Mouse (Mus musculus) layer of hippocampus, postnatal 14 days (tissue): ENCODE results near the gene Exosc2. TPM values are rescaled to one million over a fixed set of nuclear protein-coding genes. Genes with fewer than 3 reads are reported as not detected.

Experiments
- DNase-seq, 2 experiments: peaks; one replicate each; pipeline ENCODE4 v3.0.0; 2021 to 2022; ENCODE audit warnings: low spot score in 2 of 2, mixed read lengths in 1 of 2
- long read RNA-seq, 2 experiments: library from polyadenylated mRNA; stranded (forward); transcript quantifications; one replicate each; pipeline ENCODE4 v2.0.0; 2021
- total RNA-seq, 2 experiments: library from RNA; stranded (reverse); gene quantifications; 2 replicates each; pipeline ENCODE4 v1.2.3; 2021

Exosc2 gene
- total RNA-seq = 10 to 100 TPM; 17.9 TPM
- long read RNA-seq, experiment 1, transcript Exosc2-201 (9 exons, 1,686 nt) = major isoform, 13 of 14 reads
- long read RNA-seq, experiment 1, partial matches to known transcripts = 0 of 14 reads
- long read RNA-seq, experiment 1, other reads (novel, unspliced or antisense) = 0 of 14 reads
- long read RNA-seq, experiment 2, transcript Exosc2-201 (9 exons, 1,686 nt) = major isoform, 19 of 21 reads
- long read RNA-seq, experiment 2, partial matches to known transcripts = 0 of 21 reads
- long read RNA-seq, experiment 2, other reads (novel, unspliced or antisense) = 2 of 21 reads

DNA sequence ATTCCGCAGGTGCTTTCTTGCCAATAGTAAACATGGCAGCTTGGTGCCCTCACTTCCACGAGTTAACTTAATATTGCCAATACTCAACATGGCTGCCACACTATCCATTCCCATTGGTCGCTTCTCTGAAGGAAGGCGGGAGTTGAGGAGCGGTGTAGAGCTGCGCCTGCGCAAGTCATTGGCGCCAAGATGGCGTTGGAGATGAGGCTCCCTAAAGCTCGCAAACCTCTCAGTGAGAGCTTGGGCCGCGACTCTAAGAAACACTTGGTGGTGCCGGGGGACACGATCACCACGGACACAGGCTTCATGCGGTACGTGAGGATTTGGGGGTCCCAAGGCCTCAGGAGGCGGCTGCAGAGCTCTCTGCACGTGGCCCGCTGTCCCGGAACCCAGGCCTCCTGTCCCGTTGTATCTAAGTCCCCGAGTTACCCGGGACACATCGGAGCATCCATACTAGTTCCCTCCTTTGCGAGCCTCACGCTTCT, at the start of gene Exosc2:
Gene Exosc2 (plus strand): TSS at position 165 of the 485 bp plus-strand sequence.
- peak; percentile 90 to 96 for DNase-seq

DNA sequence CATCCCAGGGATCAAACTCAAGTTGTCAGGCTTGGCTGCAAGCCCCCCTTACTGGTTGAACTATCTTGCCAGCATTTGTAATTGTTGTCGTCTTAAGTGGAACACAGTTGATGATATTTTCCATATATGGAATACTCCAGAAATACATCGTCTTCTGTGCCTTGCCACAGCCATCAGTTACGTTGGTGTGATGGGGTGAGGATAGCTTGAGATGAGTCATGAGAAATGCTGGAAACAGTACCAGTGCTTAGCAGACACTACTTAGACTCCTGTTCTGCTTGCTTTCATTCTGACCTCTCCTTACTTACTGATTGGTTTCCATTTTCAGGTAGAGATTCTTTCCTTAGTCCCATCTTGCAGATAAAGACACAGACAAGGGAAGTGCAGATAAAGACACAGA, 37.0 kb upstream of the Exosc2 start:
- DNase-seq = no peak

DNA sequence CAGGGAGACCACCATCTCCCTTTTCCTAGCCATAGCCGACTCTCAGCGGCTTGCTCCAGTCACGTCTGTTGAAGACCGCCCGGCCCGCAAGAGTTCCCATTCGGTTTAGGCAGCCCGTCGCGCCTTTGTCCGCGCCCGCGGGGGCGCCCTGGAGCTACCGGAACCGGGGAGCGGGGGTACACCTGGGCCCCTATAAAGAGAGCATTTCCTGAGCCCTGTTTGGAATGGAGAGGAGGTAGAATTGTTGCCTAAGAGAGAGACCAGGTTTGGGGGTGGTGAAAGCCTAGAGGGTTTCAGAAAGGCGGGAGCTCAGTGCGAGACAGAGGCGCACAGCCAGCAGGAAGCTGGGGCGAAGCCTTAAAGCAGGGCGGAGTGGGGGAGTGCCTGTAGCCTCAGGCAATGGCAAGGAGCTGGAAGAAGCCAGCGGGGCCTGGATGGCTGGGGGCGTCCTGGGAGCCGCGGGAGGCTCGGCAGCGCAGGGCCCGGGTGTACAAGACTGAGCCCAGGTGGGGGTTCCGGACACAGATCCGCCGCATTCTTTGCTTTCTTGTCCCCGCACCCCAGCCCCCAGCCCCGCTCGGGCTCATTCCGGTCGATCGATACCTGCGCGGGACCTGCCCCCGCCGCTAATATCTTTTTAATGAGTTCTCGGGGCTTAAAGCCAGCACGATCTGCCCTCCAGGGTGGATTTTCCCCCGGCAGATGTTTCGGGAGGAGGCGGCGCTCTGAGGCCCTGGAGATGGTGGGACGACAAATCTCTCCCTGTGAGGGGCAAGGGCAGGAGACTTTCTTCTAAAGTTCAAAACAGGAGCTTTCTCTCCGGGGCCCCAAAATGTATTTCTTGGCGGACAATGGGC, 35.0 kb upstream of the Exosc2 start:
- DNase-seq = no peak

DNA sequence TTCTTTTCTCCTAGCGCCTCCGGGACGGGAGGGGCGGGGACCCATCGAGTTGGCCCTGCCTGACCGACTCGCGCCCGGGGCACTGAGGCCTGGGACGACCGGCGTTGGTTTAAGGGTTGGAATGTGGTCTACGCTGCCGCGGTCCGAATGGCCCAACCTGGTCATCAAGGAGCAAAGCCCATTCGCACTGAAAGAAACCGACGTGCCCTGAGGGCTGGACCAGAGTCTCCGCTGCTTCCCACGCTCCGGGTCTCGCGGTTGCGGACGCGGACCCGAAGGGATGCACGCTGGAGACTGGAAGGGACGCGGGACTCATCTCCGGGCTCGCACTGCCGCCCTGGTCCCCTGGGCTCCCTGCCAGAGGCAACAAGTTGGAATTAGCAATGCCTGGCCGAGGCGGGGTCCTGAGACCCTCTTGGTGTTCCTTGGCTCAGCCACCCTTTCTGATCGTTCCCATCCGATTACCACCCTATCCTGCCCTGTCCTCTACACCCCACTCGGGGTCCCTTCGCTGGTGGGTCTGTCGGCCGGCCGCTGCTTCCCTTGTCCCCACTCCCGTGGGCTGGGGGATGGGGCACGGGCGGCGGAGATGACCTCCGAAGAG, 34.3 kb upstream of the Exosc2 start:
- DNase-seq = no peak

DNA sequence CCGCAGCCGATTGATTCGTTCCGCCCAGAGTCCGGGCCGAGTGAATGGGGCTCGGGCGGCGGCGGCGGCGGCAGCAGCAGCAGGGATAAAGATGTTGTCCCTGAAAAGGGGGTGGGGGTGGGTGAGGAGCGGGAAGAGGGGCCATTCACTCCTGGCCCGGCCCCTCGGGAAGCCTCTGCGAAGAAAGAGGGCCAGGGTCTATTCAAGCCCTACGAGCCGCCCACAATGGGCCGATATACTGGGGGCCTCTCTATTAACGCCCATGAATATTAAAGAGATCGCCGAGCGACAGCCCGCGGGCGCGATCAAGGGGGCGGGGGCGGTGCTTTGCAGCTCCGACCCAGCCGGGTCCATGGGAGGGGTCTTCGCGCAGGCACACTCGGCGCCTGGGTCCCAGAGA, 33.8 kb upstream of the Exosc2 start:
- DNase-seq = no peak

DNA sequence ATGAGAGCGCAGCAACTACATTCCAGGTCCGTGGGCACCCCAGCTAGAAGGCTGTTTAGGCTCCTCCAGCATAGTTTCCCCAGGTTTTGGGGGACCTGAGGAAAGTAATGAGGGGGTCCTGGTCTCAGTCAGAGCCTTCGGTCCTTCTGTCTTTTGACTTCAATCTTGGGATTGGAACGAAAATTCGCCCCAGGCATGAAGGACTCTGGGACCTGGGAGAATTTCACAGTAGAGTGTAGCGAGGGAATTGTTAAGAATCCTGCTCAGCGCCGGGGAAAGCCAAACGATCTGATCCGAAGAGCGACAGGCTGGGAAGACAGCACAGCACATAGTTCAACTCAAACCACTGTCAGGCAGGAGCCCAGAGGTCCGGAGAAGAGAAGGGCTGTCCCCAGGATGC, 33.2 kb upstream of the Exosc2 start:
- no peak for DNase-seq

DNA sequence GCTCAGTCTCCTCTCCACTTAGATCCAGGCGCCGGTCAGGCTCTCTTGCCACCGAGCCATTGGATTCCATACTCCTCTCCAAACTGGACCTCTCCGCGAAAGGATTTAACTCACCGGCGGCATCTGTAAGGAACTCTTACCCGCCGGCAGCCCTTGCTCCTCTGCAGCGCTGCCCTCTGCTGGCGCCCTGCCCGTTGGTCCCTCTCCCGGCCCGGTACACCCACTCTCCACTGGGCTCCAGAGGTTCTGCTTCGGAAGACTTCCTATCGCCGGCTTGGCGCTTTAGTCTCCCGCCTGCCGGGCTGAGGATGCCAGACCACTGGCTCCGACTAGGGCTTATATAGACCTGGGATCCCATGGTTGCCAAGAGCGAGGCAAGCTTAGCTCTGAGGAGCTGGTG, 32.7 kb upstream of the Exosc2 start:
- no peak for DNase-seq

DNA sequence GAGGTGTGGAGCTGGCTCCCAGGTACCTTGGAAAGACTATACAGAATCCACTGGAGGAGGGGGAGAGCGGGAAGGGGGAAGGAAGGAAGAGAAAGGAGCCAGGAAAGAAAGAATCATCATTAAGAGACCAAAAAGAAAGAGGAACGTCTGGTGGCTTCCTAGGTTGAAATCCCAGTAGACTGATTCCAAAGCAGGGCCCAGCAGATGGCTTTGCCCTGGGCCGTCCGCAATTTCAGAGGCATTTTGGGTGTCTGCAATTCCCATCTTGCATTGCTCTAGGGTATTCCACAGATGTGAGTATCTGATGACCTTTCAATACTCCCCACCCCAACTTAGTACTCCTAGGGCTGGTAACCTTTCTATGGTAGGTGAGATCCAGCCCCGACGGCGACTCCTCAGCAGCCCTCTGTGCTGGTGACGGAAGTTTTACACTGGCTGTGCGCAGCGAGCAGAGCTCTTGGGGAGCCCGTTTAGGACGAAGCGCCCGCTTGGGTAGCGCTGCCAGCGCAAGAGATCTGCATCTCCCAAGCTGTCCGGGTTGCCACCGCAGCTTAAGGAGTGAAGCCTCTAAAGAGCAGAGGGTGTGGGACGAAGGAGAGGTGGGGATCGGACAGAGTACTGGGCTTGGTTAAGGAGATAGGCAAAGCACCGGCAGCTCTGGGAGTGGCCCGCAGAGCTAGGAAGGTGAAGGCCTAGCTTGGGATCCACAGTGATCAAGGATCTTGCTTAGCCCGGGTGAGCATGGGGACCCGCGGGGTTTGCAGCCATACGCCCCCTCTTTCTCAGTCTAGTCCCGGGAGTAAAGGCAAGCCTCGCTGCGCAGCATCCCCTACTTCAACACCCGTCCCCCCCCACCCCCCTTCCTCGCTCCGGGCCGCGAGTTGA, 31.7 kb upstream of the Exosc2 start:
- DNase-seq = no peak

DNA sequence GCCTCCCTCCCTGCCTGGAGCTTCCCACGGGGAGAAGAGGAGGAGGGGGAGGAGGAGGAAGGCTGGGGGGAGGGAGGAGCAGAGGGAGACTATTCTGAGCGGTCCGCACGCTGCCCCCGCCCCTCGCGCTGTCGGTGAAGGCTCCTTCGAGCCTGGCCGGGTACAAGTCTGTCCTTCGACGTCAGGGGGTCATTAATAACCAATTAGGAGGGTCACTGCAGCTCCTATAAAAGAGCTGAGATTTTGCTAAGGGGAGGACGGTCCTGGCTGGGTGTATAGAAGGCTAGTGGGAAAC, 31.1 kb upstream of the Exosc2 start:
- no peak for DNase-seq

DNA sequence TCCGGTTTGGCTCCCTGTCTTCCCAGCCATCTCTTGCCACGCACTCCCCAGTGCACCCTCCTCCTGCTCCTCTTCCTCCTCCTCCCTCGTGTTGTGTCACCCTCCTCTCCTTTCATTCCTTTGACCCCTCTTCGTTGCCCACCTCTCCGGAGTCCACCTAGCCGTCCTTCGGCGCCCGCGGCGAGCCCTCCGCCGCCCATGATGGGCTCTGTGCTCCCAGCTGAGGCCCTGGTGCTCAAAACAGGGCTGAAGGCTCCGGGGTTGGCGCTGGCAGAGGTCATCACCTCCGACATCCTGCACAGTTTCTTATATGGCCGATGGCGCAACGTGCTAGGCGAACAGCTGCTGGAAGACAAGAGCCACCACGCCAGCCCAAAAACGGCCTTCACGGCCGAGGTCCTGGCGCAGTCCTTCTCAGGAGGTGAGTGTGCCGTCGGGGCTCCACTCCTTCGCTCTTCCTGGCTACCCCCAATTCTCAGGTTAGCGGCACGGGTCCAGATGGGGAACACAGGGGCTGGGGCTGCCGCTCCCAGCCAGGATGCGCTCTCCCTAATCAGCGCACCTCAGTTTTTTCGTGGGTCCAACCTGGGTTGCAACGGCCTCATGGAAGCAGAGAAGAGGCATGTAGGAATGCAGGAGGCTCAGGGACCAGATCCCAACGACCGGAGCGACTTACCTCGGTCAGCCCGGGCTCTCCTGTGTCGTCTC, 30.5 kb upstream of the Exosc2 start, which contains the start of gene Prdm12:
Gene Prdm12 (plus strand): TSS at position 137 of the 708 bp plus-strand sequence.
- DNase-seq = no peak

DNA sequence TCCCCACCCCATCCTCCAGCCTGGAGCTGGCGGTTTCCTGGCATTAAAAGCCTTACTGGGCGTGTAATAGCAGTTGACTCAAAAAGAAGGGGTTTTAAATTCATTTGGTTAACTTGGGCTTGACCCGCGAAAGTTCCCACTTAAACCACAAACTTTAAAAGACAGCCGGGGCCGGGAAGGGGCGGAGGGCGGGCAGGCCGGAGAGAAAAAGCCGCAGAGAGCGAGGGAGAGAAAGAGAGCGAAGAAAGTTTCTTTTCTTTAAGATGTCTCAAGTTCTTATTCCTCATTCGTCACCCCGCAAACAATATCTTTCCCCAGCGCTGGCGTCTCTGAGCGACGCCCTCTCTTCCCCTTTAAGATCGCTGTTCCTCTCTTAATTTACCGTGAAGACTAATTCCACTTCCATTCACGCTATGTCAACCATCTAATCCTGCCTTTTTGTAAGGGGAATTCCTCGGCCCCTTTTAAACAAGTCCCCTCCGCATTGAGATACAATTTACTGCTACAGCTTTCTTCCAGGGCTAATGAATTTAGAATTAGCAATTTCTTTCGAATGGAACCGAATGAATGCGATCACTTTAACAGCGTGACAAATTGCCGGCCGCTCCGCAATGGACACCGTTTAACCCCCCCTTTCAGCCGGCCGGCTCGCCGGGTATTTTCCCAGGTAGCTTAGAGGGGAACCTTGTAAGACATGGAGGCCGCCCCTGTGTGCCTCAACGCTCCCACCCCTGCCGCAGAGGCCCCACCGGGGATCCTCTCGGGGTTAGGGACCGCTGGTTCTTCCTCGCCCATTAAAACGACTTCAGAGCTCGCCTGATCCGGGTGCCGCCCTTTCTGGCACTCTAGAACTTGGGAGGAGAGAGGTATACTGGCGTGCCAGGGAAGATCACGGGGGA, 29.7 kb upstream of the Exosc2 start:
- DNase-seq = no peak

DNA sequence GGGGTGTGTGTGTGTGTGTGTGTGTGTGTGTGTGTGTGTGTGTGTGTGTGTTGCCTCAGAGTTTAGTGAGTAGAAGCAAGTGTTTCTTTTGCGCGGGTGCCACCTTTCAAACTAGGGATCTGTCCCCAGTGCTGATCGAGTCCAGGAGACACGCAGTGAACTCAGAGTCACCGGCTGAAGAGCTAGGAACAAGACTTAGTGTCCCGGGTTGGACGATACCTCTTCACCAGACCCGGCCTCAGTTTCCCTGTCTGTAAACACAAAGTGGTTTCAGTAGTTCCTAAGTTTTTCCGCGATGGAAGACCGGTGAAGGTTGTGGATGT, 29.0 kb upstream of the Exosc2 start:
- no peak for DNase-seq

DNA sequence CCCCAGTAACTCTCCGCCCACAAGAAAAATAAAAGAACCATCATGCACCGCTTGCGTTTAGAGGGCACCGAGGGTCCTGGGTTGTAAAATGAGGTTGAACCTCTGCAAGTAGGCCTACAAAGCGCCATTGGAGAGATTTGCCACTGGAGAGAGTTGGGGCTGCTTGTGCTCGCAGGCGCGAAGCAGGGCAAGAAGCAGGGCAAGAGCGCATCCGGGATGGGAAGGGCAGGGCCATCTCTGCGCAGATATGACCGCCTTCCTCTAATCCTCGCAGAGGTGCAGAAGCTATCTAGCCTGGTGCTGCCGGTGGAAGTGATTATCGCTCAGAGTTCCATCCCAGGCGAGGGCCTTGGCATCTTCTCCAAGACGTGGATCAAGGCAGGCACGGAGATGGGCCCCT, 28.6 kb upstream of the Exosc2 start:
- DNase-seq = no peak

DNA sequence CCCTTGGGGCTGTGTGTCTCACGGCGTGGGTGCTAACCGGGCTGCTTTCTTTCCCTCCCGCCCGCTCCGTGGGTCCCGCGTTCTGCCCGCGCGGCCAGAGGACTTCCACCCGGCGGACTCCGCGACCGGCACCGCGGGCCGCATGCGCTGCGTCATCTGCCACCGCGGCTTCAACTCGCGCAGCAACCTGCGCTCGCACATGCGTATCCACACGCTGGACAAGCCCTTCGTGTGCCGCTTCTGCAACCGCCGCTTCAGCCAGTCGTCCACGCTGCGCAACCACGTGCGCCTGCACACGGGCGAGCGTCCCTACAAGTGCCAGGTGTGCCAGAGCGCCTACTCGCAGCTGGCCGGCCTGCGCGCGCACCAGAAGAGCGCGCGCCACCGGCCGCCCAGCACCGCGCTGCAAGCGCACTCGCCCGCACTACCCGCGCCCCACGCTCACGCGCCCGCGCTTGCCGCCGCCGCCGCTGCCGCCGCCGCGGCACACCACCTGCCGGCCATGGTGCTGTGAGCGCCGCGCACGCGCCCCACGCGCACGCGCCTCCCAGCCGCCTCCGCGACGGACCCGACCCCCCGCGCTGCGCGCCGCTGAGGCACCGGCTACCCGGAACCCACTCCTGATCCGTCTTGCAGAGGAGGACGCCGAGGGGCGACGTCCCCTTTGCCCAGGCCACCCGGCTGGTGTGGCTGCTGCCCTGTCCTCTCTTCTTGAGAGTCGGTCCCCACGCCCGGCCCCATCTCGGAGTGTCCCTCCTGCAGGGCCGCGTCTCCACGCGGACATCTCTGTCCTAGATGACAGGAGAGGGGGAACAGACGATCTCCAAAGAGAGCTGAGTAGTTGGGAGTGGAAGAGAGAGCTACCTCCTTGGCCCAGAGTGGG, 16.3 kb upstream of the Exosc2 start:
- DNase-seq = peak; percentile 50 to 64

DNA sequence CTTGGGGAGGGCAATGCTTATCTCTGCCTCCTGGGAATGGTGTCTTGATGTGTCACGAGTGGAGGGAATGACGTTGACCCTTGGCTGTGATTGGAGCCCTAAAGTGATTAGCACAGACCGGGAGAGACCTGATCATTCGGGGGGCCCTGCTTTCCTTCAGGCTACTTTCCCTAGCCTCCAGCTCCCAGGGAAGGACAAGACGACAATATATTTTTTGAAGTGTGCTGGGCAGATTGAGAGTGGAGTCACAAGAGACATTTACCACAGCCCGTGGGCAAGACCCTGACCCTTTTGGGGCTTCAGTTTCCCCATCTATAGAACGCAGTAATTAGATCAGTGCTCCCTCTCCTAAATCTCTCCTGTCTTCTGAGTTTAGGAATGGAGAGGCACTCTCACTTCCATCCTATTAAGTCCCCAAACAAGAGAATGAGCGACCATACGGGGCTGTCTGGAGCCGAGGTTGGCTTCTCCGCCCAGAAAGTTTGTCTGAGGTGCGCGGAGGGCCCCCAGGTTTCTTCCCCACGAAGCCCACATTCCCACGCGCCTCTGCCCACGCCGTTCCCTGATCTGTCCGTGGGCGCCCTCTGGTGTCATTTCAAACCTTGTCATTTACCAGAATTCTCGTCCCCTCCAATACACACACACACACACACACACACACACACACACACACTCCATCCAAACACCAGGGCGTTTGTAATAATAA, 15.5 kb upstream of the Exosc2 start:
- peak; percentile 56 to 65 for DNase-seq

DNA sequence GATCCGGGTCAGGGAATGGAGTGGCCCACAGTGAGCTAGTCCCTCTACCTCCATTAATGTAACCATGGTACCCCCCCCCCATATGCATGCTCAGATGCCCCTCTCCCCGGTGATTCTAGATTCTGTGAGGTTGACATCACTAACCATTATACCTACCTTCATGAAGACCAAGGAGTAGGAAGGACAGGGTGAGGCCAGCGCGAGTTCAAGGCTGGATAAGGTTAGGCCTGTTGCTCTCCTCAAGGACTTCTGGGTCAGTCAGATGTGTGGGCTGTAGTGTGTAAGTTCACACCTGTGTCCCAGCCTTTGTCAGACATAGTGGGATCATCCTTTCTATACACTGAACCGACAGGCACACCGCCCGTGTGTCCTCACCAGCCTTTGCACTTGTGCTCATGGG, 14.1 kb upstream of the Exosc2 start:
- no peak for DNase-seq

DNA sequence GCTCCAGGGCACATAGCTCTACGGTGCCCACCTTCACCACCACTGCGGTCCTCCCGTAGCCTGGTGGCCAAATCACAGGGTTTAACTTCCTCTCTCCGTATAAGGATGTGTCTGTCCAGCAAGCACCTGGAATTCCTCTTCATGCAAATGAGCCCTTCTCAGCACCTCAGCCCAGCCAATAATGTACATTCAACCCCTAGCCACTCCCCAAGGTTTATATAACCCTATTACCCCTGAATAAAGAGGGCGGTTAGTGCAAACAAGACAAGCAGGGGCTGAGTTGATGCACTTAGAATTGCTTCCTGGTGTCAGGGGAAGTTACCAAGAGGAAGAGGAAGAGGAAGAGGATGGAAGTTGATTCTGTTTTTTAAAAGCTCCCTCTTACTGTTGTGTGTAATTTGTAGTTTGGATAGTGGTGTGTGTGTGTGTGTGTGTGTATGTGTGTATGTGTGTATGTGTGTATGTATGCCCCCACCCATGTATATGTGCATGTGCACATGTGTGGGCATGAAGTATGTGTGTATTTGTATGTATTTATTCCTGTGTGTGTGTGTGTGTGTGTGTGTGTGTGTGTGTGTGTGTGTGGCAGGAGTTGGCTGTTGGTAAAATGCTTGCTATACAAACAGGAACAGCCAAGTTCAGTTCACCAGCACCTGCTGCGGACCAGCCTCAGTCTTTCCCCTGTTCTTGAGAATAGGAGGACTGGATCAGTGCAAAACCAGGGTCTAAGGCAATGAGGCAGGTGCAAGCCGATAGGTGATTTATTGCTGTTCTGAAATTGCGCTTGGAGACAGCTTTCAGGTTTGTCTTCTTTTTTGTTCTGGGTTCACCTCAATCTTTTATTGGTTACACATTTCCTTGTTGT, 7.3 kb upstream of the Exosc2 start:
- no peak for DNase-seq
